Mouse (Mus musculus) kidney, adult 2 months (tissue): Measurements from ENCODE around the gene Pde4d.

ENCODE experiments used
- CTCF ChIP-seq: fragments of 200-500 bp; conservative IDR thresholded peaks from 2 replicates; pipeline ENCODE4 v1.5.1; 2011; ENCODE audit warnings: low read depth, mild to moderate bottlenecking, control low read depth, low read length, moderate library complexity, mixed read lengths; ENCODE audit not compliant: insufficient read depth, insufficient read length
- POLR2A ChIP-seq: fragments of 200-500 bp; IDR thresholded peaks from one replicate; pipeline ENCODE4 v1.6.1; 2011; ENCODE audit warnings: low read depth, low read length, control low read depth

DNA sequence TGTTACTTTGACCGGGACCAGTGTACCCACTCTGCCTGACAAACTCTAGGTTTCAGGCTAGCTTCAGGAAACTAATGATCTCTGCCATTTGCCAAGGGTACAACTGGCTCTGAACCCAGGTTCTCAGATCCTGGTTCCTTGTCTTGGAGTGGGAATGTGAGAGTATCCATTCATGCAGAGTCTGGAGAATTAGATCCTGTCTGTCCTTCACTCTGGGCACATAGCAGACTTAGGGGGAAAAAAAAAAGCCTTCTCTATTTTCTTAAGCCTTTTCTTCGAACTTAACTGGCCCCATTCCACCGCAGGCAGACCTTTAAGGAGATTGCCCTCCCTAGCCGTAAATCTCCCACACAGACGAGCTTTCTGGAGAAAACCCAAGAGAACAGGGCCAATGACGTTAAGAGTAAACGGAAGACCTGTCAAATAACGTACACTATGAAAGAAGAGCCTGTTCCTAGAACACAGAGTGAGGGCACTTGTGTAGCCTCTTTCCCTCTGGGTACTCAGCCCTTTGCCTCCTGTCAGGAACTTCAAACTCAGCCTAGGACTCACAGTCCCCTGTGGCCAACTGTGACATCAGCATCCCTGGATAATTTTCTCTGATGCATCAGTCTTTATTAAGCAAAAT lies 1302.6 kb downstream of the Pde4d start:
- TF ChIP-seq CTCF = no peak
- TF ChIP-seq POLR2A = no peak
